Comparison of ENCODE assay signal across 19 mouse cellular contexts in the genomic region with DNA sequence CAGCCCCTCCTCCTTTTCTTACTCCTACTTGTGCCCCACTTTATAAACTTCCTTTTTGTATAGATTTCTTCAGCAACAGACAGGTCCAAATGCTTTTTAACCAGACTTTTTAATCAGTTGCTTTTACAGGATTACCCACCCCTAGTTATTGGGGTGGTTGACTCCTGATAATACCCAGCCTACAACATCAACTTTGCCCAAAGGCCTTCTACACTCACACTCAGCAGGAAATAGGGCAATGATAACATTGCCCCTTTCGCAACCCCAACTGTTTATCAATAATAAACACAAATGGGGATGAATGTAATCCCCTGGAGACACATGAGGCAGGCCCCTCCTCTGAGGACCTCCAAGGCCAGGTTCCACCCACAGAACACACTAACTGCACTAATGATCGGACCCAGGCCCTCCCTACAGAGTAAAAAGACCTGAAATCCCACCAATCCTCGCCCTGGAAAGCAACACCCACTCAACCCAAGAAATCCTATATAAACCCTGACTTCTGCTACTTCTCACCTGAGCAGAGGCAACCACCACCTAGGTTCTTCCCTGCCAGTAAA. TPM values are rescaled to one million over a fixed set of nuclear protein-coding genes. Genes with fewer than 3 reads are reported as not detected.
A peak's percentile ranks its signal among the peaks of the same experiment; 100 is the strongest.
DNase-seq lines count a peak whose midpoint lies in the region; ATAC-seq lines count a peak whose summit lies in the region.
"Had no signal": no experiment of that assay in that cellular context is flagged by ENCODE, and none has a peak within 500 bp of the region (broad histone marks: within the 10 kb centered on the region; RNA-seq: fewer than 3 reads in every experiment).

No protein-coding gene starts in this region.

- no peaks in the 10 kb centered on the region for H3K27me3 ChIP-seq in liver, embryonic 12.5 days (replicated peaks)
- no peaks in the 10 kb centered on the region for H3K27me3 ChIP-seq in liver, embryonic 16.5 days (ENCODE audit: control insufficient read depth, insufficient read depth, low read depth, low read length)
- no peaks in the 10 kb centered on the region for H3K27me3 ChIP-seq in forebrain, embryonic 16.5 days (replicated peaks; ENCODE audit: control insufficient read depth, insufficient read depth, low read length)
- H3K27me3 ChIP-seq: heart, embryonic 12.5 days; hindbrain, embryonic 15.5 days had no signal

- H3K9me3 ChIP-seq in liver, embryonic 12.5 days (replicated peaks) = no peaks in the 10 kb centered on the region
- no peaks in the 10 kb centered on the region for H3K9me3 ChIP-seq in liver, embryonic 16.5 days (replicated peaks; ENCODE audit: control insufficient read depth, low read length)
- no peaks in the 10 kb centered on the region for H3K9me3 ChIP-seq in forebrain, embryonic 16.5 days (ENCODE audit: control insufficient read depth, low read length)
- H3K9me3 ChIP-seq: embryonic facial prominence, embryonic 10.5 days; heart, embryonic 12.5 days; hindbrain, embryonic 15.5 days had no signal

- H3K4me2 ChIP-seq in liver, embryonic 12.5 days = no peak overlapping the region
- no peak overlapping the region for H3K4me2 ChIP-seq in liver, embryonic 16.5 days (ENCODE audit: low read depth, low read length)
- H3K4me2 ChIP-seq in forebrain, embryonic 16.5 days (ENCODE audit: low read length) = no peak overlapping the region
- H3K4me2 ChIP-seq: heart, embryonic 12.5 days; hindbrain, embryonic 15.5 days had no signal

- WGBS in liver, embryonic 12.5 days (ENCODE audit: insufficient replicate concordance) = 20% methylated on average over 3 of the region's 3 CpGs
- WGBS in liver, embryonic 16.5 days (ENCODE audit: insufficient replicate concordance) = 28% methylated on average over 3 of the region's 3 CpGs
- 70% methylated on average over 3 of the region's 3 CpGs for WGBS in forebrain, embryonic 16.5 days

- H3K36me3 ChIP-seq in liver, embryonic 12.5 days = no peaks in the 10 kb centered on the region
- no peaks in the 10 kb centered on the region for H3K36me3 ChIP-seq in liver, embryonic 16.5 days (ENCODE audit: control insufficient read depth, insufficient read depth)
- H3K36me3 ChIP-seq in forebrain, embryonic 16.5 days (ENCODE audit: control insufficient read depth, insufficient read depth) = no peaks in the 10 kb centered on the region
- H3K36me3 ChIP-seq: embryonic facial prominence, embryonic 10.5 days; heart, embryonic 12.5 days; hindbrain, embryonic 15.5 days had no signal

- no peak overlapping the region for H3K4me3 ChIP-seq in liver, embryonic 12.5 days
- no peak overlapping the region for H3K4me3 ChIP-seq in liver, embryonic 16.5 days (ENCODE audit: low read depth, low read length)
- H3K4me3 ChIP-seq in forebrain, embryonic 16.5 days (replicated peaks; ENCODE audit: low read length) = no peak overlapping the region
- H3K4me3 ChIP-seq: embryonic facial prominence, embryonic 10.5 days; heart, embryonic 12.5 days; hindbrain, embryonic 15.5 days had no signal

- DNase-seq in liver = no peak
- no peak for DNase-seq in right cerebral cortex, postnatal 10 days (ENCODE audit: low spot score in 2 of 2)
- no peak for DNase-seq in kidney, adult 11 months
- DNase-seq: adrenal gland, postnatal 10 days; cerebellum, adult 11-12 months; cerebellum, adult 9-11 months; cerebellum, postnatal 36 days; gastrocnemius, postnatal 10 days; heart, postnatal 36 days had no signal

- H3K4me1 ChIP-seq in liver, embryonic 12.5 days = peaks cover 10% of the 10 kb centered on the region; the same call in 1 of the 2 replicates
- H3K4me1 ChIP-seq in liver, embryonic 16.5 days (ENCODE audit: control insufficient read depth, low read depth, low read length) = peaks cover 3% of the 10 kb centered on the region; the same call in 1 of the 2 replicates
- H3K4me1 ChIP-seq in forebrain, embryonic 16.5 days (replicated peaks; ENCODE audit: control insufficient read depth, insufficient read depth, low read length) = no peaks in the 10 kb centered on the region
- H3K4me1 ChIP-seq: embryonic facial prominence, embryonic 10.5 days; heart, embryonic 12.5 days; hindbrain, embryonic 15.5 days had no signal

- H3K27ac ChIP-seq in liver, embryonic 12.5 days = no peak overlapping the region
- H3K27ac ChIP-seq in liver, embryonic 16.5 days (ENCODE audit: low read length) = no peak overlapping the region
- H3K27ac ChIP-seq in forebrain, embryonic 16.5 days (ENCODE audit: low read length) = no peak overlapping the region
- H3K27ac ChIP-seq: embryonic facial prominence, embryonic 10.5 days; hindbrain, embryonic 15.5 days had no signal

- H3K9ac ChIP-seq in liver, embryonic 12.5 days = no peak overlapping the region
- no peak overlapping the region for H3K9ac ChIP-seq in liver, embryonic 16.5 days (ENCODE audit: low read depth, low read length)
- H3K9ac ChIP-seq in forebrain, embryonic 16.5 days (replicated peaks; ENCODE audit: low read depth, low read length) = no peak overlapping the region
- H3K9ac ChIP-seq: heart, embryonic 12.5 days; hindbrain, embryonic 15.5 days had no signal

- ATAC-seq in liver, embryonic 12.5 days = peak; percentile 74
- ATAC-seq in granulocyte monocyte progenitor cell, adult 5-6 weeks (replicated peaks; ENCODE audit: poor library complexity, severe bottlenecking) = peak; percentile 55
- ATAC-seq in liver, embryonic 16.5 days (ENCODE audit: low read depth) = peak; percentile 39; the same call in 1 of the 2 replicates
- no peak for ATAC-seq in forebrain, embryonic 16.5 days
- ATAC-seq: forebrain, embryonic 14.5 days had no signal

RNA-seq across cellular contexts. Expression of gene Fbxl13, which starts 28.9 kb away (rescaled TPM):
- polyA plus RNA-seq in liver, embryonic 12.5 days (2016; fragmentation: Nextera tagmentation; extraction: Ambion mirVana) = 0.06 and 0.23 TPM in 2 replicates
- not detected in 2 replicates for total RNA-seq in granulocyte monocyte progenitor cell, adult 5-6 weeks (2014; fragmentation: Nextera tagmentation)
- 0.43 TPM in 1 of 2 replicates, not detected in the other for total RNA-seq in granulocyte monocyte progenitor cell, adult 5-6 weeks (2017)
- 0.04 and 0.11 TPM in 2 replicates for polyA plus RNA-seq in liver, embryonic 16.5 days (2015; fragmentation: Nextera tagmentation; extraction: Ambion mirVana)
- 0.17 and 0.18 TPM in 2 replicates for polyA plus RNA-seq in forebrain, embryonic 16.5 days (2015; fragmentation: Nextera tagmentation; extraction: Ambion mirVana)
- total RNA-seq: ES-E14; heart, adult 8-10 months; heart, postnatal 36 days had no signal

RNA-seq across cellular contexts. Expression of gene Armc10, which starts 29.1 kb away (rescaled TPM):
- 10.6 and 11.8 TPM in 2 replicates for polyA plus RNA-seq in liver, embryonic 12.5 days (2016; fragmentation: Nextera tagmentation; extraction: Ambion mirVana)
- total RNA-seq in granulocyte monocyte progenitor cell, adult 5-6 weeks (2014; fragmentation: Nextera tagmentation) = 34.9 and 40.4 TPM in 2 replicates
- 49.4 and 51.5 TPM in 2 replicates for total RNA-seq in granulocyte monocyte progenitor cell, adult 5-6 weeks (2017)
- polyA plus RNA-seq in liver, embryonic 16.5 days (2015; fragmentation: Nextera tagmentation; extraction: Ambion mirVana) = 6.0 and 6.3 TPM in 2 replicates
- 87.6 and 92.1 TPM in 2 replicates for polyA plus RNA-seq in forebrain, embryonic 16.5 days (2015; fragmentation: Nextera tagmentation; extraction: Ambion mirVana)
